Mouse (Mus musculus) forebrain, embryonic 11.5 days (tissue): ENCODE measurements at regions not wholly inside any gene's neighbourhood (a gene's known extent, or its start where the extent isn't known, plus 50 kb on each side); places are given as distances from the start of the nearest gene placed in this dataset.

Experiments
- ATAC-seq: fragments of 200-750 bp; cut with Nextera tagmentation; replicated peaks from 2 replicates; pipeline ENCODE4 v1.8.0; 2017; ENCODE audit warnings: moderate TSS enrichment; ENCODE audit not compliant: low FRiP score
- DNase-seq: peaks from one replicate; pipeline ENCODE4 v3.0.0-alpha.2; 2017; ENCODE audit warnings: low spot score
- H3K27ac ChIP-seq: fragments of 300-500 bp; sonication (generic); 2 replicates; pipeline ENCODE4 v1.5.1; 2014; ENCODE audit warnings: low read depth, low read length
- H3K27me3 ChIP-seq: fragments of 300-500 bp; sonication (generic); 2 replicates; pipeline ENCODE4 v1.6.1; 2014; ENCODE audit warnings: mild to moderate bottlenecking, low read length, mixed read lengths; ENCODE audit not compliant: control insufficient read depth, insufficient read depth
- H3K36me3 ChIP-seq: fragments of 300-500 bp; sonication (generic); 2 replicates; pipeline ENCODE4 v1.6.1; 2014; ENCODE audit warnings: mild to moderate bottlenecking, low read length, moderate library complexity, mixed read lengths; ENCODE audit not compliant: control insufficient read depth, insufficient read depth
- H3K4me1 ChIP-seq: fragments of 300-500 bp; sonication (generic); replicated peaks from 2 replicates; pipeline ENCODE4 v1.6.1; 2014; ENCODE audit warnings: low read length, mixed read lengths; ENCODE audit not compliant: control insufficient read depth, insufficient read depth
- H3K4me2 ChIP-seq: fragments of 300-500 bp; sonication (generic); 2 replicates; pipeline ENCODE4 v1.6.1; 2014; ENCODE audit warnings: low read depth, mild to moderate bottlenecking, low read length, moderate library complexity, mixed read lengths; ENCODE audit not compliant: severe bottlenecking
- H3K4me3 ChIP-seq: fragments of 300-500 bp; sonication (generic); 2 replicates; pipeline ENCODE4 v1.5.1; 2014; ENCODE audit warnings: low read depth, low read length
- H3K9ac ChIP-seq: fragments of 300-500 bp; sonication (generic); 2 replicates; pipeline ENCODE4 v1.6.1; 2014; ENCODE audit warnings: low read length
- H3K9me3 ChIP-seq: fragments of 300-500 bp; sonication (generic); 2 replicates; pipeline ENCODE4 v1.6.1; 2016; ENCODE audit warnings: low read length, mixed read lengths; ENCODE audit not compliant: control insufficient read depth
- WGBS: fragments of 180-500 bp; shearing (Covaris S2); extraction: QIAGEN DNeasy Blood & Tissue Kit; methylation state at CpG from one replicate; pipeline ENCODE4 v1.1.7; 2014; 5-methylcytosine and 5-hydroxymethylcytosine counted together

GRCm38 (mm10) chr7:37230641-37231347, 532.9 kb downstream of the Tshz3 start:
- H3K27ac ChIP-seq, result no peak overlapping the region
- 87% methylated on average over 6 of the region's 6 CpGs for WGBS
- DNase-seq, result no peak
- H3K4me1 ChIP-seq, result 0 out of 2 replicates have a peak, but pooled peaks cover 2% of the 10 kb centered on the region
- no peaks in the 10 kb centered on the region for H3K27me3 ChIP-seq
- no peaks in the 10 kb centered on the region for H3K36me3 ChIP-seq
- ATAC-seq, result no peak
- no peaks in the 10 kb centered on the region for H3K9me3 ChIP-seq
- no peak overlapping the region for H3K9ac ChIP-seq
- no peak overlapping the region for H3K4me2 ChIP-seq
- H3K4me3 ChIP-seq, result no peak overlapping the region

- Histone ChIP-seq H3K9me3 (no peaks in the 10 kb centered on the region), H3K4me2 (no peak overlapping the region), H3K36me3 (no peaks in the 10 kb centered on the region), H3K27ac (no peak overlapping the region), H3K9ac (no peak overlapping the region), H3K4me1 (no peaks in the 10 kb centered on the region), H3K27me3 (no peaks in the 10 kb centered on the region), H3K4me3 (no peak overlapping the region)
- WGBS, result 85% methylated on average over 6 of the region's 6 CpGs
- no peak for ATAC-seq
- no peak for DNase-seq
Measured at GRCm38 (mm10) chr7:37240832-37241231, 532.6 kb downstream of the Zfp536 start.

- ATAC-seq, result no peak
- no peak overlapping the region for H3K4me2 ChIP-seq
- no peak overlapping the region for H3K9ac ChIP-seq
- H3K4me1 ChIP-seq, result no peaks in the 10 kb centered on the region
- no peak overlapping the region for H3K27ac ChIP-seq
- no peaks in the 10 kb centered on the region for H3K9me3 ChIP-seq
- WGBS, result 82% methylated on average over 7 of the region's 7 CpGs
- DNase-seq, result no peak
- no peaks in the 10 kb centered on the region for H3K36me3 ChIP-seq
- no peaks in the 10 kb centered on the region for H3K27me3 ChIP-seq
- no peak overlapping the region for H3K4me3 ChIP-seq
Measured at GRCm38 (mm10) chr7:37241781-37242180, 531.7 kb downstream of the Zfp536 start.

GRCm38 (mm10) chr7:37242476-37242875, 531.0 kb downstream of the Zfp536 start:
- Histone ChIP-seq H3K9ac (no peak overlapping the region), H3K9me3 (no peaks in the 10 kb centered on the region), H3K27me3 (no peaks in the 10 kb centered on the region), H3K36me3 (no peaks in the 10 kb centered on the region), H3K4me2 (no peak overlapping the region), H3K4me1 (no peaks in the 10 kb centered on the region), H3K4me3 (no peak overlapping the region), H3K27ac (no peak overlapping the region)
- 92% methylated on average over 8 of the region's 8 CpGs for WGBS
- DNase-seq, result no peak
- ATAC-seq, result no peak

GRCm38 (mm10) chr7:37246156-37246555, 527.3 kb downstream of the Zfp536 start:
- H3K4me2 ChIP-seq, result no peak overlapping the region
- DNase-seq, result no peak
- WGBS, result 96% methylated on average over 4 of the region's 4 CpGs
- no peaks in the 10 kb centered on the region for H3K4me1 ChIP-seq
- no peak for ATAC-seq
- H3K4me3 ChIP-seq, result no peak overlapping the region
- no peaks in the 10 kb centered on the region for H3K36me3 ChIP-seq
- H3K27ac ChIP-seq, result no peak overlapping the region
- H3K27me3 ChIP-seq, result no peaks in the 10 kb centered on the region
- no peaks in the 10 kb centered on the region for H3K9me3 ChIP-seq
- H3K9ac ChIP-seq, result no peak overlapping the region

- H3K27ac ChIP-seq, result no peak overlapping the region
- 78% methylated on average over 9 of the region's 9 CpGs for WGBS
- H3K9me3 ChIP-seq, result no peaks in the 10 kb centered on the region; the same call in 1 of the 2 replicates
Measured at GRCm38 (mm10) chr7:37254431-37254830, 519.0 kb downstream of the Zfp536 start.

GRCm38 (mm10) chr7:37255840-37256239, 517.6 kb downstream of the Zfp536 start:
- H3K4me1 ChIP-seq, result no peaks in the 10 kb centered on the region
- H3K36me3 ChIP-seq, result no peaks in the 10 kb centered on the region
- H3K9me3 ChIP-seq, result no peaks in the 10 kb centered on the region; the same call in 1 of the 2 replicates
- no peaks in the 10 kb centered on the region for H3K27me3 ChIP-seq
- H3K27ac ChIP-seq, result no peak overlapping the region
- no peak overlapping the region for H3K4me3 ChIP-seq
- H3K4me2 ChIP-seq, result no peak overlapping the region
- no peak for ATAC-seq
- no peak for DNase-seq
- H3K9ac ChIP-seq, result no peak overlapping the region
- 79% methylated on average over 3 of the region's 3 CpGs for WGBS

More at GRCm38 (mm10) chr7:37254431-37254830, 519.0 kb downstream of the Zfp536 start:
- H3K36me3 ChIP-seq, result no peaks in the 10 kb centered on the region
- no peak overlapping the region for H3K9ac ChIP-seq
- H3K27me3 ChIP-seq, result no peaks in the 10 kb centered on the region
- DNase-seq (no peak), ATAC-seq (no peak)
- H3K4me3 ChIP-seq, result no peak overlapping the region
- no peak overlapping the region for H3K4me2 ChIP-seq
- H3K4me1 ChIP-seq, result no peaks in the 10 kb centered on the region

GRCm38 (mm10) chr7:37259293-37259692, 514.1 kb downstream of the Zfp536 start:
- Histone ChIP-seq H3K9ac (no peak overlapping the region), H3K36me3 (no peaks in the 10 kb centered on the region), H3K27me3 (no peaks in the 10 kb centered on the region), H3K4me1 (no peaks in the 10 kb centered on the region), H3K4me3 (no peak overlapping the region), H3K27ac (no peak overlapping the region), H3K4me2 (no peak overlapping the region), H3K9me3 (no peaks in the 10 kb centered on the region)
- ATAC-seq, result no peak
- 43% methylated on average over 6 of the region's 6 CpGs for WGBS
- DNase-seq, result peak; percentile 61

GRCm38 (mm10) chr7:37262846-37263245, 510.6 kb downstream of the Zfp536 start:
- no peaks in the 10 kb centered on the region for H3K36me3 ChIP-seq
- no peak overlapping the region for H3K4me2 ChIP-seq
- no peak overlapping the region for H3K4me3 ChIP-seq
- no peaks in the 10 kb centered on the region for H3K9me3 ChIP-seq
- DNase-seq (no peak), ATAC-seq (no peak)
- no peak overlapping the region for H3K9ac ChIP-seq
- no peaks in the 10 kb centered on the region for H3K4me1 ChIP-seq
- 42% methylated on average over 3 of the region's 3 CpGs for WGBS
- H3K27me3 ChIP-seq, result no peaks in the 10 kb centered on the region
- H3K27ac ChIP-seq, result no peak overlapping the region
